ENCODE assay signal across 22 mouse cellular contexts in genomic region chr5:139849626-139850320, GRCm38 (mm10). TPM values are rescaled to one million over a fixed set of nuclear protein-coding genes. Genes with fewer than 3 reads are reported as not detected.
A peak's percentile ranks its signal among the peaks of the same experiment; 100 is the strongest.
DNase-seq lines count a peak whose midpoint lies in the region; ATAC-seq and TF ChIP-seq lines count a peak whose summit lies in the region.
"Had no signal": no experiment of that assay in that cellular context is flagged by ENCODE, and none has a peak within 500 bp of the region (broad histone marks: within the 10 kb centered on the region; RNA-seq: fewer than 3 reads in every experiment).

No protein-coding gene starts in this region.

- peaks cover 6% of the 10 kb centered on the region for H3K9me3 ChIP-seq in kidney, embryonic 16.5 days (ENCODE audit: low read length)
- H3K9me3 ChIP-seq: lung, embryonic 15.5 days had no signal

- TF ChIP-seq CTCF in kidney, adult 2 months (conservative IDR thresholded peaks at IDR 0.05; ENCODE audit: insufficient read depth, insufficient read length, low read depth, low read length): no peak

- H3K9ac ChIP-seq in kidney, embryonic 16.5 days (replicated peaks; ENCODE audit: low read length): no peak overlapping the region
- H3K9ac ChIP-seq: liver, embryonic 12.5 days; lung, embryonic 15.5 days; midbrain, embryonic 12.5 days had no signal

- DNase-seq in cerebellum, postnatal 14 days: peak; percentile 33 to 37
- DNase-seq in cerebellum, adult 9-11 months: no peak
- peak; percentile 51 for DNase-seq in kidney, adult 2 months
- DNase-seq in adrenal gland, postnatal 14 days: peak; percentile 47
- DNase-seq in kidney, postnatal 25 days: peak; percentile 43 to 69
- no peak for DNase-seq in urinary bladder, postnatal 10 days (ENCODE audit: low spot score)
- DNase-seq in right cerebral cortex, postnatal 14 days: no peak
- DNase-seq: heart, adult 18-20 months; heart, postnatal 4 days; layer of hippocampus, postnatal 36 days; thymus, adult 2 months had no signal

- 51% methylated on average over 12 of the region's 12 CpGs for WGBS in kidney, adult 2 months
- WGBS in kidney, embryonic 16.5 days: 68% methylated on average over 12 of the region's 12 CpGs

- no peak overlapping the region for H3K4me3 ChIP-seq in kidney, adult 2 months (ENCODE audit: insufficient read depth, low read depth, low read length)
- no peak overlapping the region for H3K4me3 ChIP-seq in kidney, embryonic 16.5 days (ENCODE audit: low read length)
- H3K4me3 ChIP-seq: erythroblast, embryonic 14.5 days; limb, embryonic 10.5 days; liver, embryonic 12.5 days; lung, embryonic 15.5 days; midbrain, embryonic 12.5 days had no signal

- peak overlapping the region; percentile 18; the same call in 1 of the 2 replicates for H3K27ac ChIP-seq in kidney, adult 2 months (ENCODE audit: insufficient read depth, low read depth, low read length)
- H3K27ac ChIP-seq in kidney, embryonic 16.5 days (ENCODE audit: low read length): no peak overlapping the region
- H3K27ac ChIP-seq: limb, embryonic 10.5 days; liver, embryonic 12.5 days; lung, embryonic 15.5 days; midbrain, embryonic 12.5 days had no signal

- no peak for TF ChIP-seq POLR2A in kidney, adult 2 months (IDR thresholded peaks at IDR 0.05; ENCODE audit: low read depth, low read length)

- H3K27me3 ChIP-seq in kidney, adult 2 months (replicated peaks; ENCODE audit: control insufficient read depth, insufficient read depth, low read length): no peaks in the 10 kb centered on the region
- no peaks in the 10 kb centered on the region for H3K27me3 ChIP-seq in kidney, embryonic 16.5 days (ENCODE audit: insufficient read depth, low read length)
- H3K27me3 ChIP-seq: lung, embryonic 15.5 days had no signal

- no peak overlapping the region for H3K4me2 ChIP-seq in kidney, embryonic 16.5 days (replicated peaks; ENCODE audit: low read depth, low read length)
- H3K4me2 ChIP-seq: liver, embryonic 12.5 days; lung, embryonic 15.5 days; midbrain, embryonic 12.5 days had no signal

- H3K4me1 ChIP-seq in kidney, adult 2 months (ENCODE audit: control insufficient read depth, insufficient read depth, low read length): no peaks in the 10 kb centered on the region
- H3K4me1 ChIP-seq in kidney, embryonic 16.5 days (ENCODE audit: insufficient read depth, low read length): no peaks in the 10 kb centered on the region
- H3K4me1 ChIP-seq: liver, embryonic 12.5 days; lung, embryonic 15.5 days had no signal

- H3K36me3 ChIP-seq in kidney, adult 2 months (ENCODE audit: control insufficient read depth, insufficient read depth, low read length): no peaks in the 10 kb centered on the region
- H3K36me3 ChIP-seq in kidney, embryonic 16.5 days (ENCODE audit: insufficient read depth, low read length): no peaks in the 10 kb centered on the region
- H3K36me3 ChIP-seq: limb, embryonic 10.5 days; liver, embryonic 12.5 days; lung, embryonic 15.5 days; midbrain, embryonic 12.5 days had no signal

- ATAC-seq in kidney, embryonic 16.5 days (ENCODE audit: low FRiP score, low TSS enrichment): no peak
- ATAC-seq: forebrain, embryonic 16.5 days; liver, embryonic 12.5 days had no signal

RNA-seq across cellular contexts. Expression of gene Psmg3, which starts 23.1 kb away (rescaled TPM):
- 24.4 and 29.2 TPM in 2 replicates for polyA plus RNA-seq in kidney, adult 2 months (2012; rRNA removed)
- 74.3 and 77.5 TPM in 2 replicates for polyA plus RNA-seq in kidney, embryonic 16.5 days (2015; fragmentation: Nextera tagmentation; extraction: Ambion mirVana)
- total RNA-seq in adrenal gland, postnatal 14 days (2021): 14.7 and 18.3 TPM in 2 replicates

RNA-seq across cellular contexts. Expression of gene Gm26938, which starts 23.6 kb away (rescaled TPM):
- not detected in 2 replicates for polyA plus RNA-seq in kidney, adult 2 months (2012; rRNA removed)
- polyA plus RNA-seq in kidney, embryonic 16.5 days (2015; fragmentation: Nextera tagmentation; extraction: Ambion mirVana): 0.72 TPM in 1 of 2 replicates, not detected in the other
- total RNA-seq in adrenal gland, postnatal 14 days (2021): not detected in 2 replicates
- total RNA-seq: CH12.LX; heart, adult 18-20 months; heart, postnatal 4 days; layer of hippocampus, postnatal 36 days had no signal
- polyA plus RNA-seq: erythroblast, embryonic 14.5 days; forebrain, embryonic 16.5 days; heart, embryonic 14.5 days; limb, embryonic 10.5 days; liver, embryonic 12.5 days; lung, embryonic 15.5 days; midbrain, embryonic 12.5 days; neural tube, embryonic 14.5 days; small intestine, adult 2 months; thymus, adult 2 months had no signal

RNA-seq across cellular contexts. Expression of gene Tmem184a, which starts 30.1 kb away (rescaled TPM):
- polyA plus RNA-seq in kidney, adult 2 months (2012; rRNA removed): 69.7 and 90.2 TPM in 2 replicates
- polyA plus RNA-seq in kidney, embryonic 16.5 days (2015; fragmentation: Nextera tagmentation; extraction: Ambion mirVana): 9.6 and 10.3 TPM in 2 replicates
- total RNA-seq in adrenal gland, postnatal 14 days (2021): 0.56 and 0.89 TPM in 2 replicates

RNA-seq across cellular contexts. Expression of gene Elfn1, which starts 58.0 kb away (rescaled TPM):
- polyA plus RNA-seq in kidney, adult 2 months (2012; rRNA removed): 9.6 and 10.3 TPM in 2 replicates
- polyA plus RNA-seq in kidney, embryonic 16.5 days (2015; fragmentation: Nextera tagmentation; extraction: Ambion mirVana): 0.24 and 0.37 TPM in 2 replicates
- total RNA-seq in adrenal gland, postnatal 14 days (2021): 1.2 and 1.4 TPM in 2 replicates
- polyA plus RNA-seq: erythroblast, embryonic 14.5 days; heart, embryonic 14.5 days had no signal

RNA-seq across cellular contexts. Expression of gene Mafk, which starts 58.5 kb away (rescaled TPM):
- 20.5 and 22.2 TPM in 2 replicates for polyA plus RNA-seq in kidney, adult 2 months (2012; rRNA removed)
- 12.2 and 13.3 TPM in 2 replicates for polyA plus RNA-seq in kidney, embryonic 16.5 days (2015; fragmentation: Nextera tagmentation; extraction: Ambion mirVana)
- total RNA-seq in adrenal gland, postnatal 14 days (2021): 25.1 and 29.8 TPM in 2 replicates

Comparison
In these comparisons a context has a peak if more than half of its experiments do, and no peak if none do; other contexts are left out.
1. DNase-seq: peak in cerebellum, postnatal 14 days (2 of 2), kidney, adult 2 months (single experiment), adrenal gland, postnatal 14 days (single experiment) and kidney, postnatal 25 days (2 of 2); none in cerebellum, adult 9-11 months (single experiment), urinary bladder, postnatal 10 days (single experiment) and right cerebral cortex, postnatal 14 days (single experiment).